Mouse (Mus musculus) testis, adult 2 months (tissue): ENCODE measurements at regions not wholly inside any gene's neighbourhood (a gene's known extent, or its start where the extent isn't known, plus 50 kb on each side); places are given as distances from the start of the nearest gene placed in this dataset.
A peak's percentile ranks its signal among the peaks of the same experiment; 100 is the strongest.

Experiments
- H3K27ac ChIP-seq: fragments of 200-500 bp; 2 replicates; pipeline ENCODE4 v1.5.1; 2012; ENCODE audit warnings: low read depth, low read length; ENCODE audit not compliant: control insufficient read depth, insufficient read depth
- H3K27me3 ChIP-seq: fragments of 200-500 bp; 2 replicates; pipeline ENCODE4 v1.6.1; 2012; ENCODE audit warnings: mild to moderate bottlenecking, low read length, moderate library complexity; ENCODE audit not compliant: control insufficient read depth, insufficient read depth
- H3K36me3 ChIP-seq: fragments of 200-500 bp; 2 replicates; pipeline ENCODE4 v1.6.1; 2012; ENCODE audit warnings: mild to moderate bottlenecking, low read length; ENCODE audit not compliant: control insufficient read depth, insufficient read depth
- H3K4me1 ChIP-seq: fragments of 200-500 bp; 2 replicates; pipeline ENCODE4 v1.6.1; 2012; ENCODE audit warnings: low read length; ENCODE audit not compliant: control insufficient read depth, insufficient read depth
- H3K4me3 ChIP-seq: fragments of 200-500 bp; 2 replicates; pipeline ENCODE4 v1.5.1; 2012; ENCODE audit warnings: low read depth, mild to moderate bottlenecking, low read length, moderate library complexity, mixed read lengths; ENCODE audit not compliant: control insufficient read depth
- CTCF ChIP-seq: fragments of 200-500 bp; IDR thresholded peaks from 2 replicates; pipeline ENCODE4 v1.5.1; 2012; ENCODE audit warnings: low read depth, mild to moderate bottlenecking, inconsistent platforms, low read length, moderate library complexity; ENCODE audit not compliant: control insufficient read depth, insufficient read depth, insufficient replicate concordance
- POLR2A ChIP-seq: fragments of 200-500 bp; IDR thresholded peaks from 2 replicates; pipeline ENCODE4 v1.6.1; 2012; ENCODE audit warnings: low read depth, mild to moderate bottlenecking, inconsistent platforms, low read length, moderate library complexity; ENCODE audit not compliant: control insufficient read depth

DNA sequence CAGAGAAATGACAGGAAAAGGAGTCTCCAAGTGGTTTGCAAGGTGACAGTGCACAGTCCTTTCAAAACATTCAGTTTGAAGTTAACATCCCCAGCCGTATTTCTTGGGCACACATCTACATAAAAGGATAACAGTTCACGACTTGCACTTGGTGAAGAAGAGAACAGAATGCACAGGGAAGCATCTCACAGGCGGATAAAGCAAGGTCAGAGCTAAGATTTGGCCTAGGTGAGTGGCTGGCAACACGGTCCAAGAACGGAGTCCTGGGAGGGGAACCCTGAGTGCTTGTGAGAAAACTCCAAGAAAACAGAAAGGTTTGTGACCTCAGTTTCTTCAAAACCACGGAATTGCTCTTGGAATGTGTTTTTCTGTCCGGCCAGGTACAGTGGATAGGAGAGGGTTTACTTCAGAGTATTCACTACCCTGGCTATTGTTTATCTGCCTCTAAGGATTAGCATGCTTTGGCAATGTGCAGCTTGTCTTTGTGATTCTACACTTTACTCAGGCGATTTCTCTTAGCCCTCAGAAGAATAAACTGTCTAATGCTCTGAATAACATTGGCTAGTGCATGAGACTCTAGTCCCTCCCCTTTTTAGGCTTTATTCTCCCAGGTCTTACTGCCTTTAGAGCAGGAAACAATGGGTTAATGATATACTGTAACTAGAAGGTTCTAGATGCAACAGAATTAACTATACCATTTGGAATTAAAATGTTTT, 73.4 kb upstream of the Chd2 start:
- peaks cover 12% of the 10 kb centered on the region for H3K4me1 ChIP-seq
- peak overlapping the region; percentile 66 for H3K27ac ChIP-seq
- TF ChIP-seq CTCF = no peak
- no peak for TF ChIP-seq POLR2A
- H3K36me3 ChIP-seq = no peaks in the 10 kb centered on the region
- H3K4me3 ChIP-seq = no peak overlapping the region
- H3K27me3 ChIP-seq = no peaks in the 10 kb centered on the region

DNA sequence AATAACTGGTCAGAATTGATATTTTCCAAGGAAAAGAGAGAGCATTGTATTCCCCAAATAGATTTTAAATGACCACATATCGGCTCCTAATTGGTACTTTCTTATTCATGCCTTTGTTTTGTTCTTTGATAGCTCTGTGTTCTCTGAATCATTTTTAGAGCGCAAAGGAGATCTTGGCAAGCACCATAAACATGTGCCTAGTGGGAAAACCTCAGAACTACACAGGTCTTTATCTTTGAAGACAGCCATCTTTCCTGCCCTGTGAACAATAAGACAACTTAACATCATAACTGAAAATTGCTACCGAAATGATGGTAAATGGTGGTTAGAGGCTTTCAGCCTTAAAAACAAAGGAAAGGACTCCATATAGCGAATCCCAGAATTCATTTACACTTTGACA, 72.7 kb upstream of the Chd2 start:
- TF ChIP-seq POLR2A (no peak), CTCF (no peak)
- H3K4me1 ChIP-seq = peaks cover 12% of the 10 kb centered on the region

DNA sequence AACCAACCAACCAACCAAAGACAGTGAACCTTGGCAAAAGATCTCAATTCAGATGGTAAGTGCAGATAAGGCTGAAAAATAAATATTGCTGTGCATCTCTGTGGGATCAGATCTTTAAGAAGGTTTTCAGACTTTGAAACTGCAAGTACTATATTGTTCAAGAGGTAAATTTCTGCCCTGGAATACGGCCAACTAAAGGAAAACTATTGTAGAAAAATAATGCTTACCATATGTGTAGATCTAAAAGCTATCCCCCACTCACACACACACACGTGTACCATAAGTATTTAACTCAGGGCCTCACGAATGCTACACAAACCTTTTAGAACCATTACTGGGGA, 71.1 kb upstream of the Chd2 start:
- Histone ChIP-seq H3K27ac (no peak overlapping the region), H3K4me1 (peaks cover 13% of the 10 kb centered on the region), H3K27me3 (no peaks in the 10 kb centered on the region), H3K36me3 (no peaks in the 10 kb centered on the region), H3K4me3 (no peak overlapping the region)
- TF ChIP-seq POLR2A (no peak), CTCF (no peak)

More for the DNA sequence above, 72.7 kb upstream of the Chd2 start:
- Histone ChIP-seq H3K27ac (no peak overlapping the region; the same call in 1 of the 2 replicates), H3K4me3 (no peak overlapping the region), H3K27me3 (no peaks in the 10 kb centered on the region), H3K36me3 (no peaks in the 10 kb centered on the region)

DNA sequence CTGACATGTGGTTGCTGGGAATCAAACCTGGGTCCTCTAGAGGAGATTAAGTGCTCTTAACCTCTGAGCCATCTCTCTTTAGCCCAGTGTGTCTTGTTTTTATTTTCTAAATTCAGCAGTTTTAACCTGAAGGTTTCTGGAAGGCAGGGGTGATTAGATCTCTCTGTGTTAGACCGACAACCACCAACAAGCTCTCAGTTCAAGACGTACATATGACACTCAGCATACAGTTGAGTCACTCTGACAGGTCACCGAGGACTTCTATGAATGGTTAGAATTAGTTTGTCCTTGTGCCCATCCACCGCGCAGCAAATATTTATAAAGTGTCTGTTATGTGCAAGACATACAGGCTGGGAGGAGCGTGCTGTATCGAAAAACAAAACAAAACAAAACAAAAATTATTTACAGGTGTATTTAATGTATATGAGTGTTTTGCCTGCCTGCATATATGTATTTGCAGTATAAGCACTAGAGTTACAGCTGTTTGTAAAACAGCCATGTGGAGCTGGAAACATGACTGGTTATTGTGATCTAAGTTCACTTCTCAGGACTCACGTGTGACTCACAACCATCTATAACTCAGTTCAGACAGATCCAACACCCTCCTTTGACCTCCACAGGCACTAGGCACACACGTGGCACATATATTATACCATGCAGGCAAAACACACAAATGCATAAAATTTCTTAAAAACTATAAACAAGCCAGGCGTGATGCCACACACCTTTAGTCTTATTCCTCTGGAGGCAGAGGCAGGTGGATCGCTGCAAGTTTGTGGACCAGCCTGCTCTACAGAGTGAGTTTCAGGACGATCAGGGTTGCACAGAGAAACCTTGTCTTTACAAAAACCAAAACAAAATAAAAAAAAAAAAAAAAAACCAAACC, 70.5 kb upstream of the Chd2 start:
- Histone ChIP-seq H3K4me1 (peaks cover 11% of the 10 kb centered on the region), H3K4me3 (no peak overlapping the region), H3K36me3 (no peaks in the 10 kb centered on the region), H3K27me3 (no peaks in the 10 kb centered on the region), H3K27ac (no peak overlapping the region)
- TF ChIP-seq CTCF (no peak), POLR2A (no peak)

DNA sequence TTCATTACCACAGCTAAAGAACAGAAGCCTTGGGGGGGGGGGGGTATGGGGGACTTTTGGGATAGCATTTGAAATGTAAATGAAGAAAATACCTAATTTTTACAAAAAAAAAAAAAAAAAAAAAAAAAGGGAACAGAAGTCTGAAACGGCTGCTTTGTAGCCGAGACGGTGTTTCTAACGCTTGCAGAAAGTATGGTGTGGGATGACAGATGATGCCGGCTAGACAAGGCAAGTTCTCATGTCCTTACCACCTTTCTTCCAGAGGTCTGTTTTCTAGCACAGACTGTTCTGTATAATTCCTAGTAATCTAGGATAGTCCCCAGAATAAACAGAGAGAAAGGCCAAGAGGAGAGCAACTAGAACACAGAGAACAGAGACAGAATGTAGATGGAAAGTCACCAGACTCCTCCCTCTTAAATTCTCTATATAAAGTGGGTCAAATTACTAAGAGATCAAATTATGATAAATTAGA, 67.2 kb upstream of the Chd2 start:
- H3K27me3 ChIP-seq = no peaks in the 10 kb centered on the region
- no peak overlapping the region for H3K4me3 ChIP-seq
- H3K4me1 ChIP-seq = peaks cover 9% of the 10 kb centered on the region
- H3K36me3 ChIP-seq = no peaks in the 10 kb centered on the region
- TF ChIP-seq CTCF = no peak
- TF ChIP-seq POLR2A = no peak
- H3K27ac ChIP-seq = 0 out of 2 replicates have a peak overlapping the region, but pooled peaks have one; percentile 49

DNA sequence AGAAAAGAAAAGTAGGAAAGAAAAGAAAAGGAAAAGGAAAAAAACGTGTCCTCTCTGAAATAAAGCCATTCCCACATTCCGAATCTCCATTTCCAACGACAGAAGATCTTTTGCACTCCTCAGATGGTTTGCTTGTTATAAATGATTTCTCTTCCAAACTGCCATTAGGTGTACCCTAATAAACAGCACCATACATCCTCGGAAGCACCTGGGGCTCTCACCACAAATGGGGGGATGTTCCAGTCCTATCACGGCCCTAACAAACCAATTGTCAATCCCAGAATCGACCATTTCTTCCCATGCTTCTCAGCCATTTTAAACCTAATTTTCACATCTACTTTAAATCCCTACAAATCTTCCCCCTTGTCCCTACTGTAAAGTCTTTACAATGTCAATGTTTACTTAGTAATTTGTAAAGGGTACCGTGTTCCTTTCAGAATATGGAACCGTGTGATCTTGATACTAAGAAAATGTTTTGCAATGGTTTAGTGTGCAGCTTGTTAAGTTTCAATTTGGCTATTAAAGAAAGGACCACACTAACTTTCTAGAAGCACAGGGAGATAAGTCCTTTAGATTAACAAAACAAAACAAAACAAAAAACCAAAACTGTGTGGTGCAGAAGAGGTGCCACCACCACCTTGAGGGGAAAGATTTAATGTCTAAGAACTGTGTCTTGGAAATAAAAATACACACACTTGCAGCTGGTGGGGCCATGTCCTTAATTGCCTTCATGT, 66.6 kb upstream of the Chd2 start:
- Histone ChIP-seq H3K36me3 (no peaks in the 10 kb centered on the region), H3K27ac (peak overlapping the region; percentile 69), H3K4me3 (no peak overlapping the region), H3K27me3 (no peaks in the 10 kb centered on the region), H3K4me1 (peaks cover 9% of the 10 kb centered on the region)
- TF ChIP-seq POLR2A (no peak), CTCF (no peak)

DNA sequence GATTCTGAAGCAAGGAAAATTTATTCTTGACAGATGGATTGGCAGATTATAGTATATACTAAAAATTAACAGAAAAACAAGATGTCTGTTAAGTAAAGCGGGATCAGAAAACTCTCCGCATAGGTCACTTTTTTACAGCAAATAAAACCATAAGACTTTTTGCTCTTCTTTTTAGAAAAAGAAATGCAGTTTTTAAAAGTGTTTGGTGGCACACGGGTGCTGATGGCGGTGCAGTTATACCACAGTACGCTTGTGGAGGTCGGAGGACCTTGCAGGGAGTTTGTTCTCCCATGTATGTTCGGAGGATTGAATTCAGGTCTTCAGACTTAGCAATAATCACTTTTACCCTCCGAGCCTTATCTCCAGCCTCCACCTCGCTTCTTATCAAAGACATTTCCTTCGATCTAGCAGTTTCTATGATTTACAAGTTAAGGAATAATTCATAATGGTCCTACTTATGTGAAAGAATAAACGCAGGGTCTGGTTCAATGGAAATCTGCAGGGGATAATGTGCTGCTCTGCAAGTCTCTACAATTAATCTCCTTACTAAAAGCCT, 65.9 kb upstream of the Chd2 start:
- peaks cover 9% of the 10 kb centered on the region for H3K4me1 ChIP-seq
- peak overlapping the region; percentile 77 for H3K27ac ChIP-seq
- peak overlapping the region; percentile 29 for H3K4me3 ChIP-seq
- no peaks in the 10 kb centered on the region for H3K36me3 ChIP-seq
- no peaks in the 10 kb centered on the region for H3K27me3 ChIP-seq
- no peak for TF ChIP-seq CTCF
- no peak for TF ChIP-seq POLR2A
